Mouse (Mus musculus): ENCODE data around the gene Gm49387.

Gene Gm49387

DNA sequence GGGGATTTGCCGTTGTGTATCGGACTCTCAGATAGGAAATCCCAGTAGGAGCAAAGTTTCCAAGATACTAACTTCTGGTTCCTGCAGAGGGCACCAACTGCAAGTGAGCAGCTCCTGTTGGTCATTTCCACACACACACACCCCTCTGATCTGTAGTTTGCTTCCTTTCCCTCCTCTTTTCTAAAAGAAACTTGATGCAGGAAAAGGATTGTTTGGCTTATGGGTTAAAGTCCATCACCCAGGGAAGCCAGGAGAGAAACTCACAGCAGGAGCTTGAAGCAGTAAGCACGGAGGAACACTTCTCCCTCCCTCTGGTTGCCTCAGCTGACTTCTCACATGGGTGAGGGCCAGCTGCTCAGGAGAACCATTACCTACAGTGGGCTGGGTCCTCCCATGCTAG lies 121.5 kb downstream of the Gm49387 start:
- DNase-seq: peak; percentile 65

DNA sequence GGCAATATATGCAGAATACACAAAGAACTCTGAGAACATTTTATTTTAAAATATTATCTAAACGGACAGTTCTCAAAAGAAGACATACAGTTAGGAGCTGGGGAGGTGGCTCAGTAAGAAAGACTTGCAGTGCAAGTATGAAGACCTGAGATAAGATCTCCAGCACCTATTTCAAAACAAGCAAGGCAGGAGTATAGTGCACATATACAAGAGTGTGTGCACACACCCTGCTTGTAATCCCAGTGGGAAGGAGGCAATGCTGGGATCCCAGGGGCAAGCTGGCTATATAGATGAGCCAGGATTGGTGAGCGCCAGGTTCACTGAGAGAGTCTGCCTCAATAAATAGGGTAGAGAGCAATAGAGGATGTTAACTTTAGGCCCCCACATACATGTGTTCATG lies 124.8 kb downstream of the Gm49387 start:
- no peak for DNase-seq

DNA sequence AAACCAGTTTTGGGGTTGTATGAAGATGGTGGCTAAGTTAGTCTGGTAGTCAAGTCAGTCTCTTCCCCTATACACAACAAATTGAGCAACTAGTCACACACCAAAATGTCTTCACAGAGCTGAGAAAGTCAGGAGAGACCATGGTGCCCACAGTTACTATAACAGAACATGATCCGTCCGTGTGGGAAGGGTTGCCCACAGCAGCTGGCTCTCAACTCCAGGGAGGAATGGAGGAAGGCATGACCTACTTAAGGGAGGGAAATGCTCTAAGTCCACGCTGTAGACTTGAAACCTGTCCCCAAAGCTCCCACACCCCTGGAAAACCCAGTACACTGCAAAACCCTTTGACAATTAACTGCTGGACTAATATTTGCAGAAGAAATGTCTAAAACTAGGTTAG lies 130.4 kb downstream of the Gm49387 start:
- DNase-seq: no peak

DNA sequence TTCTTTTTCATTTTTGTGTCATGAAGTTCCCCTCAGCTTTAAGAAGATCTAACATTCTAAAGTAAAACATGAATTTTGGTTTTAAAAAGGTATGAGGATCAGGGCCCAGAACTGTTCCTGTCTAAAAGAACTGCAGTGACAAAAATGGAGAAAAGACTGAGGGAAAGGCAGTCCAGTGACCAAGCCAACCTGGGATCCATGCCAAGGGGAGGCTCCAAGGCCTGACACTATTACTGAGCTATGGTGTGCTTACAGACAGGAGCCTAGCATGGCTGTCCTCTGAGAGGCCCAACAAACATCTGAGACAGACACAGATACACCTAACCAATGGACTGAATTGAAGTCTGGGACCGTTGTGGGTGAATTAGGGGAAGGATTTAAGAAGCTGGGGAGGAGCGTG lies 130.8 kb downstream of the Gm49387 start:
- peak; percentile 56 for DNase-seq

DNA sequence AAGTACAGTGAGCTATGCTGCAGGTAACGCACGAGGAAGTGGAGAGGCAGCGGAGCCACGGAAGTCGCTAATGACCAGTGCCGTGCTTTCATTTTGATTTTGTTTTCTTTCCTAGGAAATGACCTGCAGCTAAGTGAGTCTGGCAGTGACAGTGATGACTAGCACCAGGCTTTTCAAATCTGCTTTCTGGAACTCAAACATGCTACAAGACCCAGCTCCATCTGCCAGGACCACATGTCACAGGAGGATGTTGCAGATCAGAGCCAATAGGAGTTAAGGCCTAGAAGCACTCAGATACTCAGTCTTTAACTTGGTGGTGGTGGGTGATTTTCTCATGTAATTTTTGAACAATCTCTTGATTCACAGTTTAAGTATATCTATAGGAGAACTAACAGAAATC lies 134.2 kb downstream of the Gm49387 start:
- DNase-seq: no peak

DNA sequence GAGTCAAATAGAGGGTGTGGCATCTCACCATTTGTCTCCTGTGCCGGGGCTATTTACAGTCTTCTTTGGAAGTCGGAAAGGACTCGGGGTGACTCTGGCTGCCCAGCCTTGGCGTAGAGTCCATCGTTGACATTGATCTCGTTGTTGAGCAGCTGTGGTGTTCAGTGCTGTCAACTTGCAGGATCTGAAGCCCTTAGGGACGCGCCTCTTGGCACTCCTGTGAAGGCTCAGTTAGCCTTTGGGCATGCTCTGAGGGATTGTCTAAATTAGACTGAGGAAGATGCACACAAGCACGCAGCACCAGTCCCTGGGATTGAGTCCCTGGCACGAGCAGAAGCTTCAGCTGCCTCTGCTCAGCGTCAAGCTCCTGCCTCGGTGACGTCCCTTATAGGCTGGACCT lies 137.3 kb downstream of the Gm49387 start:
- no peak for DNase-seq

All from lung, postnatal 10 days (tissue).